Mouse (Mus musculus) CD4-positive naive resting alpha-beta T cell, adult 57 days (primary cell): Measurements from ENCODE around the gene Olfr935. TPM values are rescaled to one million over a fixed set of nuclear protein-coding genes. Genes with fewer than 3 reads are reported as not detected.

Source experiments
- total RNA-seq: library from RNA; stranded (reverse); gene quantifications from one replicate; pipeline ENCODE4 v1.2.4, GENCODE M21; 2023

The Olfr935 gene
- not detected for total RNA-seq

DNA sequence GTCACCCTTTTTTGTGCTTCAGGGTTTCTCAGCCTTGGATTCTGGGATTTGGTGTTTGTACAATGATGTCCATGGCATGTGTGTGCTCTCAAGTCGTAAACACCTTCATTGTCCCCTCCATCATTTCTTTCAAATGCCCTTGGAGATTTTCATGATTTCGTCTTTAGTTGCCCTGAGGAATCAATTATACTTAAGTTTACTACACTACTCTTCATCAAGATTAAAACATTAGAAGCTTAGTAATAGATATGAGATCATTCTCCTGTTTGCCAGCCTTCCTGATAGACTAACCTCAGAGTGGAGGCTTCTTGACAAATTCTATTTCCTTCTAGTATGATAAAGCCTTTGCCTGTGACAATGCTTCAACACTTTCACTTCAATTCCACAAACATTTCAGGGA lies at the start of gene Olfr935:
Gene Olfr935, minus strand, starts transcription at position 101 of the 400 bp plus-strand sequence.

DNA sequence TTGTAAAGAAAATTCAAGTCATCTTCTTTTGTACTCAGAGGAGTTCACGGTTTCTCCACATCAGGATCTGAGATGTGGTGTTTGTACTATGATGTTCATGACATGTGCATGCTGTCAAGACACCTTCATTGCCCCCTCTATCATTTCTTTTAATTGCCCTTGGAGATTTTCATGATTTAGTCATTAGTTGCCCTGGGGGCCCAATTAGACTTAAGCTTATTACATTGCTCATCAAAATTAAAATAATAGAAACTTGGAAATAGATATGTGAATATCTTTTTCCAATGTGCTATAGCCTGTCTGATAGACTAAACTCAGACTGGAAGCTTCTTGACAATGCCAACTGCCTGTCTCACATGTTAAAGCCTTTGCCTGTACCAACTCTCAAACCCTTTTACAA lies 23.8 kb upstream of the Olfr935 start, which contains the start of gene Olfr146:
Gene Olfr146, minus strand, starts transcription at position 101 of the 400 bp plus-strand sequence.

DNA sequence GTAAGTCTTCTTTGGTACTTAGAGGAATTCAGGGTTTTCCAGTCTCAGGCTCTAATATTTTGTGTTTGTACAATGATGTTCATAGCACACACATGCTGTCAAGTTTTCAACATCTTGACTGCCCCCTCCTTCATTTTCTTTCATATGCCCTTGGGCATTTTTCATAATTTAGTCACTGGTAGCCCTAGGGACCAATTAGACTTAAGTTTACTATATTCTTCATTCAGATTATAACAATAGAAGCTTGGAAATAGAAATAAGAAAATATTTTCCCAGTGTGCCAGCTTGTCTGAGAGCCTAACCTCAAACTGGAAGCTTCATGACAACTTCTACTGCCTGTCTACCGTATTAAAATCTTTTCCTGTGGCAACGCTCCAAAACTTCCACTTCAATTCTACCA lies 11.3 kb downstream of the Olfr935 start, which contains the start of gene Olfr934:
Gene Olfr934, minus strand, starts transcription at position 101 of the 400 bp plus-strand sequence.

DNA sequence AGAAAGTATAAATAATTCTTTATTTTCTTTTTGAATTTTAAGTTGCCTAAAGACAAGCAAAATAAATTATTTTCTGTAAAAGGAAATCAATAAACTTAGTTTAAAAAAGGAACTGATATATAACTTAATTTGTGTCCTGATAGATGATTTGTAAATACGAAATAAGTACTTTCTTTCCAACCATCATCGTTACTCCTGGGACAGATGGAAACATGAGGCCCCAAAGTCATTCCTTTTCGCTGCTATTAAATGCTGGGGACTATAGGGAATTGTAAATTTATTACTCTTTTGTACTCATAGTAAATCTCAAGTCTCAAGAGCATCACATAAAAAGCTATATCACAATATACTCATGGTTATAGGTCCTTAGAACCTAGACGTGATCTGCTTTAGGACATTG lies 27.5 kb downstream of the Olfr935 start, which contains the start of gene Olfr933:
Gene Olfr933, plus strand, starts transcription at position 301 of the 400 bp plus-strand sequence.

Other genes with a start within 250 kb of the Olfr935 start
- gene Olfr920, start 247.4 kb downstream of the Olfr935 start, total RNA-seq: not detected
- gene Olfr921, start 226.6 kb downstream of the Olfr935 start, total RNA-seq: not detected
- not detected for gene Olfr922, start 185.1 kb downstream of the Olfr935 start, total RNA-seq
- gene Olfr923, start 173.1 kb downstream of the Olfr935 start, total RNA-seq: not detected
- gene Olfr924, start 155.2 kb downstream of the Olfr935 start, total RNA-seq: not detected
- gene Olfr26, start 144.6 kb downstream of the Olfr935 start, total RNA-seq: not detected
- not detected for gene Olfr926, start 122.6 kb downstream of the Olfr935 start, total RNA-seq
- not detected for gene Olfr930, start 69.9 kb downstream of the Olfr935 start, total RNA-seq
- not detected for gene Olfr933, start 27.4 kb downstream of the Olfr935 start, total RNA-seq
- not detected for gene Olfr934, start 11.4 kb downstream of the Olfr935 start, total RNA-seq
- not detected for gene Olfr146, start 23.7 kb upstream of the Olfr935 start, total RNA-seq
- not detected for gene Olfr937, start 65.3 kb upstream of the Olfr935 start, total RNA-seq
- gene Olfr938, start 79.2 kb upstream of the Olfr935 start, total RNA-seq: not detected
- gene Olfr27, start 128.4 kb upstream of the Olfr935 start, total RNA-seq: not detected
- gene Olfr943, start 166.6 kb upstream of the Olfr935 start, total RNA-seq: not detected
- not detected for gene Olfr944, start 202.2 kb upstream of the Olfr935 start, total RNA-seq